Mouse (Mus musculus): Measurements from ENCODE around the gene Ceacam13. TPM values are rescaled to one million over a fixed set of nuclear protein-coding genes. Genes with fewer than 3 reads are reported as not detected.
"Not testable (repeated sequence)": the region's sequence is repeated elsewhere in the genome, so short reads cannot be mapped to it uniquely, and the experiment has no call there.

Ceacam13 gene
- polyA plus RNA-seq (2015; fragmentation: Nextera tagmentation; extraction: Ambion mirVana) = not detected in 2 replicates

- Histone ChIP-seq H3K9ac (no peak within 1 kb of the TSS), H3K27ac (no peak within 1 kb of the TSS), H3K4me2 (no peak within 1 kb of the TSS), H3K4me1 (no peaks in the 10 kb centered on the region), H3K36me3 (no peaks in the 10 kb centered on the region), H3K27me3 (no peaks in the 10 kb centered on the region), H3K9me3 (replicated peaks) (peaks cover 7% of the 10 kb centered on the region; the same call in 1 of the 2 replicates), H3K4me3 (replicated peaks) (no peak within 1 kb of the TSS)
- no peak for ATAC-seq (replicated peaks; ENCODE audit: low FRiP score)
- 75% methylated on average over 4 of the region's 4 CpGs for WGBS
Measured at GRCm38 (mm10) chr7:18009589-18009988, at the start of gene Ceacam13. TSS of gene Ceacam13 (plus strand) at chr7:18009889.

- Histone ChIP-seq H3K36me3 (no peaks in the 10 kb centered on the region), H3K9ac (no peak within 1 kb of the TSS), H3K27me3 (no peaks in the 10 kb centered on the region), H3K4me3 (replicated peaks) (no peak within 1 kb of the TSS), H3K4me1 (no peaks in the 10 kb centered on the region), H3K4me2 (no peak within 1 kb of the TSS), H3K27ac (no peak within 1 kb of the TSS), H3K9me3 (replicated peaks) (peaks cover 20% of the 10 kb centered on the region)
- no peak for ATAC-seq (replicated peaks; ENCODE audit: low FRiP score)
- 73% methylated on average over 4 of the region's 4 CpGs for WGBS
Measured at GRCm38 (mm10) chr7:17971824-17972223, 37.9 kb upstream of the Ceacam13 start, which contains the start of gene Ceacam11. TSS of gene Ceacam11 (plus strand) at chr7:17972124.

GRCm38 (mm10) chr7:18001131-18001530, 8.6 kb upstream of the Ceacam13 start:
- H3K4me1 ChIP-seq; H3K36me3 ChIP-seq; H3K9me3 ChIP-seq (replicated peaks); ATAC-seq (replicated peaks; ENCODE audit: low FRiP score); H3K9ac ChIP-seq; H3K27me3 ChIP-seq; H3K4me2 ChIP-seq; H3K27ac ChIP-seq; H3K4me3 ChIP-seq (replicated peaks): not testable (repeated sequence)
- WGBS = 86% methylated on average over 1 of the region's 1 CpGs

- Histone ChIP-seq H3K36me3 (no peaks in the 10 kb centered on the region), H3K4me2 (no peak within 1 kb of the TSS), H3K4me3 (replicated peaks) (no peak within 1 kb of the TSS), H3K4me1 (no peaks in the 10 kb centered on the region), H3K27ac (no peak within 1 kb of the TSS), H3K27me3 (no peaks in the 10 kb centered on the region), H3K9me3 (replicated peaks) (peaks cover 25% of the 10 kb centered on the region; the same call in 1 of the 2 replicates), H3K9ac (no peak within 1 kb of the TSS)
- WGBS = 90% methylated on average over 1 of the region's 1 CpGs
- ATAC-seq (replicated peaks; ENCODE audit: low FRiP score) = no peak
Measured at GRCm38 (mm10) chr7:18065629-18066028, 55.9 kb downstream of the Ceacam13 start, which contains the start of gene Ceacam12. TSS of gene Ceacam12 (plus strand) at chr7:18065929.

Small RNA genes lying within 50 kb of the gene (microRNA-seq; reads per million reads assigned to microRNA genes)
- gene Gm22414 = not detected

Other genes starting within 250 kb of the Ceacam13 start
- gene Ceacam14, start 197.3 kb upstream of the Ceacam13 start, polyA plus RNA-seq (2015; fragmentation: Nextera tagmentation; extraction: Ambion mirVana) = not detected in 2 replicates
- not detected in 2 replicates for gene Gm5155, start 138.1 kb upstream of the Ceacam13 start, polyA plus RNA-seq (2015; fragmentation: Nextera tagmentation; extraction: Ambion mirVana)
- gene Ceacam11, start 37.8 kb upstream of the Ceacam13 start, polyA plus RNA-seq (2015; fragmentation: Nextera tagmentation; extraction: Ambion mirVana) = not detected in 2 replicates
- not detected in 2 replicates for gene Ceacam12, start 56.0 kb downstream of the Ceacam13 start, polyA plus RNA-seq (2015; fragmentation: Nextera tagmentation; extraction: Ambion mirVana)
- not detected in 2 replicates for gene Igfl3, start 166.6 kb downstream of the Ceacam13 start, polyA plus RNA-seq (2015; fragmentation: Nextera tagmentation; extraction: Ambion mirVana)
- gene Mill1, start 235.5 kb downstream of the Ceacam13 start, polyA plus RNA-seq (2015; fragmentation: Nextera tagmentation; extraction: Ambion mirVana) = not detected in 2 replicates

Measured in kidney, embryonic 15.5 days (tissue).